Mouse (Mus musculus) urinary bladder, postnatal 14 days (tissue): ENCODE data around the gene Capg.

ENCODE experiments used
- DNase-seq: peaks from one replicate; pipeline ENCODE4 v3.0.0; 2021; ENCODE audit warnings: low spot score

Capg gene

DNA sequence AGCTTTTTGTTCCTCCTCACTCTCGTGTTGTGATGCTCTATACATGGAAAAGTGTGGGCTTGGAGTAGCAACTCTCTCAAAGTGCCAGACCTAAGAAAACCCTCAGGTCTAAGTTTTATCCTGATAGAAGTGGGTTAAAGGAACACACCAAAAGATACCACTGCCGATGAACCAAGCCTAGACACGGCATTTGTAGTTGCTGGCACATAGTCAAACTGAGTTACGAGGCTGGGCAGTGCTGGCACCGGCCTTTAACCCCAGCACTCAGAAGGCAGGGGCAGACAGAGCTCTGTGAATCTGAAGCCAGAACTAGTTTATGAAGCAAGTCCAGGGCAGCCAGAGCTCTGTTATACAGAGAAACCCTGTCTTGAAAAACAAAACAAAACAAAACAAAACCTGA lies 63.5 kb downstream of the Capg start:
- DNase-seq, result no peak

DNA sequence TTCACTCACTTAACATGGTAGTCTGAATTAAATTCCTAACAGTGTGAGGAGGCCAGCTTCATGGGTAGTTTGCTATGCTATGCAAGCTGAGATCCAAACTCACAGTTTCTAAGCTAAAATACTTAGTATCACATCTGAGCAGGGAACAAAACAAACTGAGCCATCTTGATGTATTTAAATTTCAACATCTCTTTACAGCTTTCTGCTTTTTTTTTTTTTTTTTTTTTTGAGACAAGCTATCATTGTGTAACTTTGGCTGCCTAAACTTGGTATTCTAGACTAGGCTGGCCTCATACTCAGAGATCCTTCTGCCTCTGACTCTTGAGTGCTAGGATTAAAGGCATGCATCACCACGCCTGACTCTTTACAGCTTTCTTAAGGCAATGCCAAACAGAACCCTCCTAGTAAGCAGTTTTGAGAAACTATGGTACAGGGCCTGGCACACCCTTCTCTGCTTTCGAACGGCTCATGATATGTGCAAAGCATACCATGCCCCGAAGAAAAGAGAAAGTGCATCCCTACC lies 64.5 kb downstream of the Capg start:
- no peak for DNase-seq

DNA sequence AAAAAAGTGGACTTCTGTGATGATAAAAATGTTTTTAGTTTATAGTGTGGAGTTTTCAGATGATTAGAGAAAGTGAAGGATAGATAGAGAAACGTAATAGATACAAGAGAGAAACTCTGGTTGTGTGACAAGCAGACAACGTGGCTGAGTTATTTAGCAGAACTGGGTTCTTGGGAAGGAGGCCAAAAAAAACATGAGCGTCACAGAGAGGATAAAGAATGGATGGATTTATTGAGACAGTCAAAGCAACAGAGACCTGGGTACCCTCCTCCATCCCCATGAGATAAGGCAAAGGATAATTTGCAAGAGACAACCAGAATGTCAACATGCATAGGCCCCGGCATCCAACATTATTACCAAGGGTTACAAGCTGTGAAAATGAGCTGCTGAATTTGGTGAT lies 66.1 kb downstream of the Capg start:
- DNase-seq, result no peak
